Mouse (Mus musculus) mammary gland, adult 2 months (tissue): ENCODE measurements around the gene Gm3618. TPM values are rescaled to one million over a fixed set of nuclear protein-coding genes. Genes with fewer than 3 reads are reported as not detected.

ENCODE experiments used
- polyA plus RNA-seq: library from polyadenylated mRNA; depleted of rRNA; stranded (reverse); fragments of >200 nt; gene quantifications from 2 replicates; pipeline ENCODE4 v1.2.3, GENCODE M21; 2012; ENCODE audit warnings: low replicate concordance; rRNA removed

Gm3618 gene
- not detected in 2 replicates for polyA plus RNA-seq

GRCm38 (mm10) chr14:6343578-6343977 is at the start of gene Gm3618:
TSS of gene Gm3618 (minus strand) at chr14:6343678.

DNA sequence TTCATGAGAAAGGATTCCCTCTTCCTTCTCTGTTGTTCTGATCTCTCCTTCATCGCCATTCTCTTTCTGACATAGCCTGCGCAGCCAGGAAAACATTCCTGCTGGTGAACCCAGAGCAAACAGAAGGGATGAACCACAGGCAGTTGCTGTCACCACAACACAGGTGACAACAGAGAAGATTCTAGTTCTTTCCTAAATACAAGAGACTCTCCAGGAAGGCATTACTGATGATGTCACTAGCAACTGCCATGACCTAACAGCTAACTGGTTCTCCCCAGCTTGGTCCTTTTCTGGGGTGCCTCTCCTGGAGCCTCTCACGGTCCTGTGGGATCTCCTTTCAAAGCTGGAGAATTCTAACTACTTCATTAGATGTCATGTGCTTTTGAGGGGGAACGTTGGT is 46.7 kb upstream of the Gm3618 start, which contains the start of gene Gm16440:
TSS of gene Gm16440 (minus strand) at position 101 of the 400 bp plus-strand sequence.

DNA sequence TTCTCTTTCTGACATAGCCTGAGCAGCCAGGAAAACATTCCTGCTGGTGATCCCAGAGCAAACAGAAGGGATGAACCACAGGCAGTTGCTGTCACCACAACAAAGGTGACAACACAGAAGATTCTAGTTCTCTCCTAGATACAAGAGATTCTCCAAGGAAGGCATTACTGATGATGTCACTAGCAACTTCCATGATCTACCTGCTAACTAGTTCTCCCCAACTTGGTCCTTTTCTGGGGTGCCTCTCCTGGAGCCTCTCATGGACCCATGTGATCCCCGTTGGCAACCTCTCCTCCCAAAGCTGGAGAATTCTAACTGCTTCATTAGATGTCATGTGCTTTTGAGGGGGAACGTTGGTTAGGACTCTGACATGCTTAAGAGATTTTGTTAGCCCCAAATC is 38.7 kb downstream of the Gm3618 start, which contains the start of gene Gm21103:
TSS of gene Gm21103 (minus strand) at position 101 of the 400 bp plus-strand sequence.

GRCm38 (mm10) chr14:6286931-6287715 is 56.4 kb downstream of the Gm3618 start, which contains the start of gene Gm3411:
TSS of gene Gm3411 (minus strand) at chr14:6287250.

Other genes with a start within 250 kb of the Gm3618 start
- 0.33 TPM in 1 of 2 replicates, not detected in the other for gene Gm8206, start 249.7 kb downstream of the Gm3618 start, polyA plus RNA-seq
- 0.22 and 0.65 TPM in 2 replicates for gene Gm3468, start 235.0 kb downstream of the Gm3618 start, polyA plus RNA-seq
- gene Gm3476, start 217.9 kb downstream of the Gm3618 start, polyA plus RNA-seq = not detected in 2 replicates
- gene Gm21560, start 124.4 kb downstream of the Gm3618 start, polyA plus RNA-seq = not detected in 2 replicates
- 0.06 TPM in 1 of 2 replicates, not detected in the other for gene Gm3411, start 56.4 kb downstream of the Gm3618 start, polyA plus RNA-seq
- not detected in 2 replicates for gene Gm21103, start 38.8 kb downstream of the Gm3618 start, polyA plus RNA-seq
- not detected in 2 replicates for gene Gm16440, start 46.6 kb upstream of the Gm3618 start, polyA plus RNA-seq
- gene Gm3591, start 68.8 kb upstream of the Gm3618 start, polyA plus RNA-seq = 0.07 TPM in 1 of 2 replicates, not detected in the other
- gene Gm3594, start 100.9 kb upstream of the Gm3618 start, polyA plus RNA-seq = not detected in 2 replicates
- not detected in 2 replicates for gene Gm8356, start 193.6 kb upstream of the Gm3618 start, polyA plus RNA-seq
- gene Gm3629, start 246.9 kb upstream of the Gm3618 start, polyA plus RNA-seq = not detected in 2 replicates